Mouse (Mus musculus) right cerebral cortex, postnatal 14 days (tissue): ENCODE measurements at regions not wholly inside any gene's neighbourhood (a gene's known extent, or its start where the extent isn't known, plus 50 kb on each side); places are given as distances from the start of the nearest gene placed in this dataset.

Experiments used
- DNase-seq: peaks from one replicate; pipeline ENCODE4 v3.0.0; 2022

- DNase-seq = no peak
Measured at GRCm38 (mm10) chr15:29356395-29356794, 816.0 kb upstream of the Ctnnd2 start.

GRCm38 (mm10) chr15:29399881-29400280 is 772.5 kb upstream of the Ctnnd2 start:
- DNase-seq = no peak

GRCm38 (mm10) chr15:29433033-29433739 is 739.2 kb upstream of the Ctnnd2 start:
- DNase-seq = no peak

- no peak for DNase-seq
Measured at GRCm38 (mm10) chr15:29437699-29438326, 734.6 kb upstream of the Ctnnd2 start.

- peak; percentile 11 for DNase-seq
Measured at GRCm38 (mm10) chr15:29447876-29448275, 724.5 kb upstream of the Ctnnd2 start.

- DNase-seq = no peak
Measured at GRCm38 (mm10) chr15:29485136-29485535, 687.3 kb upstream of the Ctnnd2 start.

GRCm38 (mm10) chr15:29529974-29530373 is 642.4 kb upstream of the Ctnnd2 start:
- DNase-seq = no peak

- DNase-seq = no peak
Measured at GRCm38 (mm10) chr15:29568411-29568810, 604.0 kb upstream of the Ctnnd2 start.
